Mouse (Mus musculus) CH12.LX (cell line): ENCODE measurements around the gene Tssk2.

ENCODE experiments used
- KAT2A ChIP-seq: IDR thresholded peaks from 2 replicates; pipeline ENCODE4 v1.6.1; 2012; ENCODE audit warnings: low read length, improper control_type of control experiment, inconsistent platforms; ENCODE audit not compliant: insufficient replicate concordance
- NELFE ChIP-seq: IDR thresholded peaks from 2 replicates; pipeline ENCODE4 v1.6.1; 2011; ENCODE audit warnings: low read depth, low read length, improper control_type of control experiment
- POLR2A ChIP-seq: IDR thresholded peaks from 2 replicates; pipeline ENCODE4 v1.6.1; 2011; ENCODE audit warnings: low read depth, mild to moderate bottlenecking, improper control_type of control experiment, low read length
- RAD21 ChIP-seq: IDR thresholded peaks from 2 replicates; pipeline ENCODE4 v1.6.1; 2011; ENCODE audit warnings: low read depth, mild to moderate bottlenecking, low read length, improper control_type of control experiment, moderate library complexity
- UBTF ChIP-seq: IDR thresholded peaks from 2 replicates; pipeline ENCODE4 v1.6.1; 2012; ENCODE audit warnings: low read depth, mild to moderate bottlenecking, inconsistent platforms, low read length, improper control_type of control experiment, moderate library complexity
- ZC3H11A ChIP-seq: IDR thresholded peaks from 2 replicates; pipeline ENCODE4 v1.6.1; 2012; ENCODE audit warnings: low read depth, mild to moderate bottlenecking, inconsistent platforms, low read length, improper control_type of control experiment
- ZKSCAN1 ChIP-seq: IDR thresholded peaks from 2 replicates; pipeline ENCODE4 v1.6.1; 2012; ENCODE audit warnings: low read depth, inconsistent platforms, low read length, improper control_type of control experiment, borderline replicate concordance
- ZMIZ1 ChIP-seq: IDR thresholded peaks from 2 replicates; pipeline ENCODE4 v1.6.1; 2012; ENCODE audit warnings: low read depth, mild to moderate bottlenecking, inconsistent platforms, low read length, improper control_type of control experiment

- TF ChIP-seq RAD21 (no peak), ZKSCAN1 (no peak), NELFE (no peak), KAT2A (no peak), ZMIZ1 (no peak), POLR2A (no peak), UBTF (no peak), ZC3H11A (no peak)
These were observed 46.6 kb upstream of the Tssk2 start for GRCm38 (mm10) chr16:17851860-17852259.
